Mouse (Mus musculus): ENCODE measurements at regions not wholly inside any gene's neighbourhood (a gene's known extent, or its start where the extent isn't known, plus 50 kb on each side); places are given as distances from the start of the nearest gene placed in this dataset.

- Histone ChIP-seq H3K4me3 (no peak overlapping the region), H3K4me1 (replicated peaks) (peaks cover 16% of the 10 kb centered on the region), H3K9ac (no peak overlapping the region), H3K27me3 (replicated peaks) (no peaks in the 10 kb centered on the region), H3K4me2 (peak overlapping the region; percentile 61), H3K27ac (ENCODE audit: poor library complexity, severe bottlenecking) (peak overlapping the region; percentile 75), H3K36me3 (no peaks in the 10 kb centered on the region), H3K9me3 (replicated peaks) (peaks cover 6% of the 10 kb centered on the region; the same call in 1 of the 2 replicates)
- WGBS, result 9% methylated on average over 5 of the region's 5 CpGs
- no peak for ATAC-seq (ENCODE audit: insufficient number of reproducible peaks, low FRiP score)
Measured at GRCm38 (mm10) chr3:53729810-53730209, 72.7 kb upstream of the Frem2 start.

DNA sequence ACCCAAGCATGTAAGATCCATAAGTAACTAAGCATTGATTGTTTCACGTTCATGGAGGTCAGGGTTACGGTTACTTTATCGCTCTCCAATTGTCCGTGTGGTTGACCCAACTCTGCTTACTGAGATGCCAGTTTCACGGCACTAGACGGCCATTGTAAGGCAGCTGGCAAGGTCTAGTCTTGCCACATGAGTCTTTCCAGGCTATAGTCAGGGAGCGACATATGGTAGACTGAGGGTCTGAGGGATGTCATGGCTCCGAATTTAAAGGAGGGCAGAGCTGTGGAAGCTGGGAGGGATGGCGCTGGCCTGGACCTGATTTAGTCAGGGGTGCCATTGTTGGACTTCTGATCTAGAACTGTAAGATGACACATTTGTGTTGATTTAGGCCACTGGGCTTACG lies 72.0 kb upstream of the Frem2 start:
- Histone ChIP-seq H3K4me3 (no peak overlapping the region), H3K4me1 (replicated peaks) (peaks cover 16% of the 10 kb centered on the region), H3K9me3 (replicated peaks) (peaks cover 6% of the 10 kb centered on the region; the same call in 1 of the 2 replicates), H3K9ac (no peak overlapping the region), H3K27ac (ENCODE audit: poor library complexity, severe bottlenecking) (no peak overlapping the region), H3K36me3 (no peaks in the 10 kb centered on the region), H3K27me3 (replicated peaks) (no peaks in the 10 kb centered on the region), H3K4me2 (no peak overlapping the region)
- WGBS, result 94% methylated on average over 10 of the region's 10 CpGs
- no peak for ATAC-seq (ENCODE audit: insufficient number of reproducible peaks, low FRiP score)

DNA sequence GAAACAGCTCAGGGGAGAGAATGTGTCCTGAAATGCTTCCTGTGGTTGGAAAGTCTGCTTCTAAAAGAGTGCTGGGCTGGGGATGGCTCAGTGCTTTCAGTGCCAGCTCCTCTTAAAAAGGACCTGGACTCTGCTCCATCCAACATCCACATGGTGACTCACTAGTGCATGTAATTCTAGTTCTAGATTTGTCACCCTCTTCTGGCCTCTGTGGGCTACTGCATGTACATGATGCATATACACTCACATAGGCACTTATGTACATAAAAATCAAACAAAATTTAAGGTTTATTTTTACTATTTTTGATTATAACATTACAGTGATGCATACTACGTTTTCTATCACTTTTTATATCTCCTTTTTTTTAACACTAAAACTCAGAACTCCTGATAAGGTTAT lies 70.6 kb upstream of the Frem2 start:
- Histone ChIP-seq H3K9me3 (replicated peaks) (peaks cover 6% of the 10 kb centered on the region; the same call in 1 of the 2 replicates), H3K9ac (no peak overlapping the region), H3K4me2 (no peak overlapping the region), H3K4me1 (replicated peaks) (peaks cover 16% of the 10 kb centered on the region), H3K36me3 (no peaks in the 10 kb centered on the region), H3K4me3 (no peak overlapping the region), H3K27ac (ENCODE audit: poor library complexity, severe bottlenecking) (no peak overlapping the region), H3K27me3 (replicated peaks) (no peaks in the 10 kb centered on the region)
- no peak for ATAC-seq (ENCODE audit: insufficient number of reproducible peaks, low FRiP score)
- 78% methylated on average over 1 of the region's 1 CpGs for WGBS

DNA sequence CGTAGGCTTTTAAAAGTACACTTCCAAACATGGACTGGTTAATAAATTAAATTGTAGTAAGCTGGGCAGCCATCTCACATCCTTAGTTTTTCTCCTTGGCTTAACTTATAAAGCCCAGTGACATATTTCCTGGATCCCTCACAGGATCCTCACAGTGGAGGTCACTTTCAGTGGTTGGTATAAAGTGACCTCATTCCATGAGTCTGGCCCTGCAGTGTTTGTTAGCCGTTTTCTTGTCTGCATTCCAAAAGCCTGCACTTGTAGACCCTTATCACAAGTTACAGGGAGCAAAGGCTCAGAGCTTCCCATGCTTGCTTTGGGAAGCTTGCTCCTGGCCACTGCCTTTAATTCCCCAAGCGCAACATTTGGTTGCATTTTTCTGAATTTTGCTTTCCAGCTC lies 49.9 kb upstream of the Frem2 start:
- ATAC-seq (ENCODE audit: insufficient number of reproducible peaks, low FRiP score), result peak; percentile 48; the same call in 1 of the 2 replicates

More for the DNA sequence above, 49.9 kb upstream of the Frem2 start:
- H3K9ac ChIP-seq, result no peak overlapping the region
- no peaks in the 10 kb centered on the region for H3K36me3 ChIP-seq
- 41% methylated on average over 3 of the region's 3 CpGs for WGBS
- no peaks in the 10 kb centered on the region for H3K27me3 ChIP-seq (replicated peaks)
- H3K27ac ChIP-seq (ENCODE audit: poor library complexity, severe bottlenecking), result peak overlapping the region; percentile 76
- H3K4me2 ChIP-seq, result 0 out of 2 replicates have a peak overlapping the region, but pooled peaks have one; percentile 7
- no peaks in the 10 kb centered on the region for H3K9me3 ChIP-seq (replicated peaks)
- H3K4me3 ChIP-seq, result no peak overlapping the region
- H3K4me1 ChIP-seq (replicated peaks), result peaks cover 26% of the 10 kb centered on the region
